14 mouse cellular contexts compared by ENCODE assay signal in the genomic region with DNA sequence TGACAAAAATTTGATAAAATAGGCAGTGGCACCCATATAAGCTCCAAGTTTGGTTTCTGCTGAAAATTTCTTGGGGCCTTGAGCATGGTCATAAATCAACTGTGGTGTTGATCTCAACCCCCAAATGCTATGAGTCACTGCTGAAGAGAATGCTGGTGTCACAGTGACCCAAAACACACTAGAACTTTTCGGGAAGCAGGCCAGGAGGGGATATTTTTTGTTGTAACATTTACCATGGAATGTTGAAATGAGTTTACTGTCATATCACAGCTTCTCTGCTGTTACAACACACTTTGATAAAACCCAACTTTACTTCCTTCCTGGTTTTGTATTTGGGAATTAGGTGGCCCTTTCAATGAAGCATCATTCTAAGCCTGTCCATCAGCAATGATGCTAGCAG.
DNase-seq lines count a peak whose midpoint lies in the region; ATAC-seq lines count a peak whose summit lies in the region.
"Had no signal": no experiment of that assay in that cellular context is flagged by ENCODE, and none has a peak within 500 bp of the region (broad histone marks: within the 10 kb centered on the region; RNA-seq: fewer than 3 reads in every experiment).

No protein-coding gene starts in this region.

- H3K27ac ChIP-seq in lung, embryonic 16.5 days (ENCODE audit: low read length), result no peak overlapping the region
- no peak overlapping the region for H3K27ac ChIP-seq in midbrain, embryonic 16.5 days (ENCODE audit: low read length)
- H3K27ac ChIP-seq: hindbrain, postnatal 0 days; neural tube, embryonic 15.5 days had no signal

- ATAC-seq in lung, embryonic 16.5 days (ENCODE audit: low read depth), result peak; percentile 81
- no peak for ATAC-seq in midbrain, embryonic 16.5 days
- ATAC-seq in megakaryocyte-erythroid progenitor cell, adult 5-6 weeks (replicated peaks; ENCODE audit: low FRiP score, low TSS enrichment, poor library complexity, severe bottlenecking), result no peak
- ATAC-seq: hindbrain, postnatal 0 days had no signal

- H3K4me2 ChIP-seq in lung, embryonic 16.5 days (ENCODE audit: low read depth, low read length), result no peak overlapping the region
- H3K4me2 ChIP-seq in midbrain, embryonic 16.5 days (ENCODE audit: low read length), result no peak overlapping the region
- H3K4me2 ChIP-seq: neural tube, embryonic 15.5 days had no signal

- no peaks in the 10 kb centered on the region for H3K4me1 ChIP-seq in lung, embryonic 16.5 days (replicated peaks; ENCODE audit: control insufficient read depth, insufficient read depth, low read length)
- no peaks in the 10 kb centered on the region for H3K4me1 ChIP-seq in midbrain, embryonic 16.5 days (ENCODE audit: control insufficient read depth, insufficient read depth, low read length)
- H3K4me1 ChIP-seq: neural tube, embryonic 15.5 days had no signal

- H3K27me3 ChIP-seq in lung, embryonic 16.5 days (ENCODE audit: control insufficient read depth, insufficient read depth, low read depth, low read length), result no peaks in the 10 kb centered on the region
- no peaks in the 10 kb centered on the region for H3K27me3 ChIP-seq in midbrain, embryonic 16.5 days (ENCODE audit: control insufficient read depth, insufficient read depth, low read depth, low read length)
- H3K27me3 ChIP-seq: neural tube, embryonic 15.5 days had no signal

- DNase-seq in heart, postnatal 10 days, result peak; percentile 6 to 14
- no peak for DNase-seq in heart, postnatal 4 days
- peak; percentile 89 for DNase-seq in 3T3-L1 (ENCODE audit: low read depth, low spot score)
- peak; percentile 71 for DNase-seq in adrenal gland, adult 8-10 months
- no peak for DNase-seq in spleen, postnatal 14 days (ENCODE audit: low spot score in 2 of 2)
- DNase-seq: cerebellum, adult 18-20 months; gastrocnemius, postnatal 10 days; midbrain, embryonic 14.5 days; right cerebral cortex, postnatal 4 days had no signal

- no peak overlapping the region for H3K4me3 ChIP-seq in lung, embryonic 16.5 days (ENCODE audit: low read length)
- no peak overlapping the region for H3K4me3 ChIP-seq in midbrain, embryonic 16.5 days (ENCODE audit: low read depth, low read length)
- H3K4me3 ChIP-seq: neural tube, embryonic 15.5 days had no signal

- WGBS in lung, embryonic 16.5 days, result 34% methylated on average over 1 of the region's 1 CpGs
- 79% methylated on average over 1 of the region's 1 CpGs for WGBS in midbrain, embryonic 16.5 days

- intact Hi-C loops in heart, postnatal 10 days (cut with DNase I), result no loop called here

- no peaks in the 10 kb centered on the region for H3K36me3 ChIP-seq in lung, embryonic 16.5 days (ENCODE audit: control insufficient read depth, insufficient read depth, low read length)
- H3K36me3 ChIP-seq in midbrain, embryonic 16.5 days (ENCODE audit: control insufficient read depth, insufficient read depth, low read length), result no peaks in the 10 kb centered on the region
- H3K36me3 ChIP-seq: neural tube, embryonic 15.5 days had no signal

- no peak overlapping the region for H3K9ac ChIP-seq in lung, embryonic 16.5 days (ENCODE audit: low read length)
- no peak overlapping the region for H3K9ac ChIP-seq in midbrain, embryonic 16.5 days (ENCODE audit: low read depth, low read length)
- H3K9ac ChIP-seq: neural tube, embryonic 15.5 days had no signal

- no peaks in the 10 kb centered on the region for H3K9me3 ChIP-seq in lung, embryonic 16.5 days (ENCODE audit: control insufficient read depth, low read length)
- H3K9me3 ChIP-seq in midbrain, embryonic 16.5 days (replicated peaks; ENCODE audit: control insufficient read depth, low read length, poor library complexity, severe bottlenecking), result no peaks in the 10 kb centered on the region
- H3K9me3 ChIP-seq: neural tube, embryonic 15.5 days had no signal

Comparison
In these comparisons a context has a peak if more than half of its experiments do, and no peak if none do; other contexts are left out.
1. DNase-seq: peak in heart, postnatal 10 days (2 of 2), 3T3-L1 (single experiment) and adrenal gland, adult 8-10 months (single experiment); none in heart, postnatal 4 days (single experiment) and spleen, postnatal 14 days (0 of 2).